Mouse (Mus musculus) bone marrow macrophage, adult 2 months (primary cell): ENCODE results near the gene Ampd3.

Experiments used
- CTCF ChIP-seq: IDR thresholded peaks from 2 replicates; pipeline ENCODE4 v1.5.1; 2012; ENCODE audit warnings: low read depth, mild to moderate bottlenecking, low read length, moderate library complexity
- POLR2A ChIP-seq: IDR thresholded peaks from 2 replicates; pipeline ENCODE4 v1.6.1; 2012; ENCODE audit warnings: mild to moderate bottlenecking, low read depth, low read length, borderline replicate concordance

- no peak for TF ChIP-seq CTCF
- no peak for TF ChIP-seq POLR2A
These were observed 17.2 kb upstream of the Ampd3 start for GRCm38 (mm10) chr7:110750834-110751233.
